Comparison of ENCODE assay signal across 6 mouse cellular contexts in the genomic region with DNA sequence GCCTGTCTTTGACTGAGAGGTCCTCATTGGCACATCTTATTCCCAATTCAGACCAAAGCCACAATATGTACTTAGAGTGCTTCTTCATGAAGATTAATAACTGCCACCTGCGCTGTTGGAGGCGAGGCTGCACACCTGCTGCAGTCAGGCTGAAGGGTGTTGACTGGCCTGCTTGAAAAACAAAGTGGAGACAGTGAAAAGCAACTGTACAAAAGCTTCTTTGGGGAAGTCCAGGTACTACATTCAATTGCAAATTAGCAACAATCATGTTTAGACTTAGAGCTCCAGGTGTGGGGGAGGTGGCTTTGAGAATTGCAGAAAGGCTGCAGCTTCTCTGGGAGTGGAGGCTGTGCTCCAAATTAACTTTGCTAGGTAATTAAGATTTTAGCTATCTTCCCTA.
DNase-seq lines count a peak whose midpoint lies in the region; TF ChIP-seq lines count a peak whose summit lies in the region.
"Not testable (repeated sequence)": the region's sequence is repeated elsewhere in the genome, so short reads cannot be mapped to it uniquely, and the experiment has no call there.

No protein-coding gene starts in this region.

- peaks cover 26% of the 10 kb centered on the region for H3K4me1 ChIP-seq in E14TG2a.4 (replicated peaks; ENCODE audit: low read depth, low read length)
- not testable (repeated sequence) for H3K4me1 ChIP-seq in ES-Bruce4 (ENCODE audit: control insufficient read depth, insufficient read depth, low read length); ES-E14 (ENCODE audit: control insufficient read depth in 2 of 2, insufficient read depth in 2 of 2, low read length in 2 of 2, poor library complexity in 1 of 2)

- not testable (repeated sequence) for TF ChIP-seq POLR2A in ES-Bruce4 (IDR thresholded peaks at IDR 0.05; ENCODE audit: insufficient read depth, low read length)

- H3K27ac ChIP-seq in ES-Bruce4 (ENCODE audit: insufficient read depth, low read length) (peak overlapping the region; percentile 98), ES-E14 (ENCODE audit: insufficient read depth, low read depth, low read length, poor library complexity, severe bottlenecking) (peak overlapping the region; percentile 95)

- not testable (repeated sequence) for TF ChIP-seq CTCF in E14TG2a.4 (conservative IDR thresholded peaks at IDR 0.05; ENCODE audit: low read length); ES-Bruce4 (IDR thresholded peaks at IDR 0.05; ENCODE audit: low read depth, low read length)

- H3K9ac ChIP-seq in ES-Bruce4 (ENCODE audit: low read depth, poor library complexity, severe bottlenecking); ES-E14 (ENCODE audit: insufficient read depth, low read depth, low read length, poor library complexity, severe bottlenecking): not testable (repeated sequence)

- H3K4me3 ChIP-seq in E14TG2a.4 (replicated peaks; ENCODE audit: low read length) (peak overlapping the region; percentile 43), ES-E14 (ENCODE audit: insufficient read depth in 1 of 2, low read depth in 1 of 2, low read length in 2 of 2, poor library complexity in 1 of 2, severe bottlenecking in 1 of 2) (peak overlapping the region in 1 of 2 experiments; percentile 48; a peak in 2 of 4 replicates)
- not testable (repeated sequence) for H3K4me3 ChIP-seq in ES-Bruce4 (ENCODE audit: low read depth, low read length)

- not testable (repeated sequence) for H3K27me3 ChIP-seq in E14TG2a.4 (ENCODE audit: insufficient read depth, low read length); ES-Bruce4 (ENCODE audit: control insufficient read depth, insufficient read depth, low read length, poor library complexity, severe bottlenecking)

- peak; percentile 87 for DNase-seq in ES-CJ7 (ENCODE audit: low read depth, low spot score)
- DNase-seq in ES-E14 (ENCODE audit: low read depth, low spot score) = peak; percentile 34
- peak; percentile 94 for DNase-seq in R1 (ENCODE audit: low read depth, low spot score)
- peak; percentile 85 for DNase-seq in ZHBTc4 (ENCODE audit: low read depth, low spot score)

- TF ChIP-seq EP300 in ES-Bruce4 (IDR thresholded peaks at IDR 0.05; ENCODE audit: insufficient read depth, low read depth, low read length) = 0 out of 2 replicates have a peak, but pooled peaks have one; percentile 69

- H3K36me3 ChIP-seq in E14TG2a.4 (ENCODE audit: insufficient read depth, low read length) = peaks cover 30% of the 10 kb centered on the region
- not testable (repeated sequence) for H3K36me3 ChIP-seq in ES-Bruce4 (ENCODE audit: control insufficient read depth, insufficient read depth, low read length, poor library complexity, severe bottlenecking); ES-E14 (ENCODE audit: control insufficient read depth, insufficient read depth, low read length, poor library complexity, severe bottlenecking)

- H3K9me3 ChIP-seq in E14TG2a.4 (ENCODE audit: low read length) (peaks cover 35% of the 10 kb centered on the region), ES-Bruce4 (replicated peaks; ENCODE audit: control insufficient read depth, insufficient read depth, low read length, poor library complexity, severe bottlenecking) (peaks cover 26% of the 10 kb centered on the region)
- H3K9me3 ChIP-seq in ES-E14 (ENCODE audit: control insufficient read depth, insufficient read depth, low read depth, low read length) = not testable (repeated sequence)

- in situ Hi-C loops in ES-E14 (cut with MboI; ENCODE audit: low sequenced_read_pairs in 2 of 2, unreplicated experiment in 2 of 2) = loop anchor here in 1 of 2 experiments (10.0 kb wide), 1 partner anchor 174 kb away; a partner anchor contains a TSS

Comparison
In these comparisons a context has a peak if more than half of its experiments do, and no peak if none do; other contexts are left out.
1. DNase-seq: peak in every context shown above with its lines; median percentile 94 in R1; 87 in ES-CJ7; 85 in ZHBTc4; 34 in ES-E14.